Mouse (Mus musculus) right cerebral cortex, postnatal 4 days (tissue): ENCODE measurements around the gene Pex14.
A peak's percentile ranks its signal among the peaks of the same experiment; 100 is the strongest.
"Not testable (repeated sequence)": the region's sequence is repeated elsewhere in the genome, so short reads cannot be mapped to it uniquely, and the experiment has no call there.

Experiments used
- DNase-seq: peaks from one replicate; pipeline ENCODE4 v3.0.0-alpha.2; 2022

Gene Pex14

DNA sequence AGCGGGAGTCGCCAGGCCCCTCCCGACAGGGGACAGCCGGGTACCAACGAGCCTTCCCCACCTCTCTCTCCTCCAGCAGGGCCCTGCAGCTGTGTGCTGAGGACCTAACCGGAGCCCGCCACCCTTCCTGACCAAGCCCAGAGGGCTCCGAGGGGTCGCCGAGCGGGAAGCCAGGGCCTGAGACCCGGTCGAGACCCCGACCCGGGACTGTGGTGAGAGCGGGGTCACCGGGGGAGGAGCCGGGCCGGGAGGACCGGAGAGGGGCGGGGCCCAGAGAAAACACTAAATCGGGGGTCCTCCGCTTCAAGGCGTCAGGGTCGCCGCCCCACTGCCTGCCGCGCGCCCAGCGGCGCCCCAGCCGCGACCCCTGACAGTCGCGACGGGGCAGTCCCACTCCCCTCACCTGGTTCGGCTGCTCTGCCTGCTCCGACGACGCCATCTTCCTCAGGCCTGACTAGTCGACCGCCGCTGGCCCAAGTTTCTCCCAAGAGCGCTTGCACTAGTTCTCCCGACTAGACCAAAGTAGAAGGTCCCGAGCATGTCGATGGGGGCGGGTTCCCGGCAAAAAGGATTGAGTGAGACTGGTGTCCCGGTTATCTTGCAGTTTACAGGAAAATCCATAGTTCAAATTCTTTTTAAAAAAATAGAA, at the start of gene Pex14:
Pex14 (minus strand) TSS at position 508 of the 649 bp plus-strand sequence.
- DNase-seq, result peak; percentile 85

DNA sequence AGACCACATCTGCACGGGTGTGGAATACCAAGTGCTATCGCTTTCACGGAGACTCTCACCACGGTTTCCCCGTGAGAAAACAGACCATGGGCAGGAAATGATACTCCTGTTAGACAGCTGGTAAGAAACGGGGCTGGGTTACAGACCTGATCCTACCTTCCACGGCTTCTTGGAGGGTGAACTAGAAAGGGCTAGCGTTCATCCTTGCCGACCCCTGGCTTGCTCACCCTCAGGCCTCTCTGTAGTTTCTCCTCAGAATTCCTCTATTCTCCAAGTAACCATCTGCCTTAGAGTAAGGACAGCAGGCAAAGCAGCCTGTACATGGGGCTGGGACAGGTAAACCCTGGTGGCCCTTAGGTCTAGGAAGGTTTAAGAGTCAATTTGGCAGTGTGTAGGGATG, 49.5 kb upstream of the Pex14 start:
- no peak for DNase-seq

DNA sequence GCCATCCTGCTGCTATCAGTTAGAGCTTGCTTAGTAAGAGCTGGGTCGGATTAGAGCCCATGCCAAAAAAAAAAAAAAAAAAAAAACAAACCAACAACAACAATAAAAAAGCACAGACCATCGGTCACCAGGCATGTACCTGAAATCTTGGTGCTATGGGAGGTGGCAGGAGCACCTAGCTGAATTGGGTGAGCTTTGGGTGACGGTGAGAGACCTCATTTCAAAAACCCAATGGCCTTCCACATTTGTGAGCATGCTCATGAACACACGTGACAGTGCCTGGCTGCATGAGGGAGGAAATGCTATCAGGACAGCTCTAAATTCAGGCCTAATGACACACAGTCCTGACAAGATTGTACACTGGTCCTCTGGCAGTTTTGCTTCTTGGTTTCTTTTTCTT, 48.4 kb upstream of the Pex14 start:
- no peak for DNase-seq

DNA sequence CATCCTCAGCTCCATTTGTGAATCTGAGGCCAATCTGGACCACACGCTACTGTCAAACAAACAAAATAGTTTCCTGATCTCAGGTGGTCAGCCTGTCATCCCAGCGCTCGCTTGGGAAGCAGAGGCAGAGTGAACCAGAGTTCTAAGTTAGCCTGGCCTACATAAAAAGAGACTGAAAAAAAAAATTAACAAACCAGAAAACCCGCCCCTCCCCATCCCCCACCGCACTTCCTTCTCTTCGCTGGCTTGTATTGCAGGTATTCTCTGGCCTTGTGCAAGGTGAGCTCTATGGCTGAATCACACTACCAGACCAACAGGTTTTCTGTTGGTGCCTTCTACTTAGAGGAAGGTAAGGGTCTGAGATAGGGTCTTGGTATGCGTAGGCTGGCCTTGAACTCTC, 47.9 kb upstream of the Pex14 start:
- no peak for DNase-seq

DNA sequence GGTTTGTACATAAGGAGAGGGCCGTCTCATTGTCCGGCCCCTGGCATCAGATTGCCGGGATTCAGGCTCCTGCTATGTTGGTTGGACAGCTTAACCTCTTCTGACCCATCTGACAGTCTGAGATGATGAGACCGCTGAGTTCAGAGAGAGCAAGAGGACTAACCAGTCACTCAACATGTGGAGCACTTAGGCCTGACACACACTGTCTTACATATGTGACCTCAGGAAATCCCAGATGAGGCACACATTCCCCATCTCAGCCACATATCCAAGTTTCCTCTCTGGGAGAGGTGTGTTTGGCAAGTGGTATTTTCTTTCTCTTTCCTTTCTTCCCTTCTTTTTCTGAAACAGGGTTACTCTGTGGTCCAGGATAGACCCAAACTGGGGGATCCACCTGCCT, 45.5 kb upstream of the Pex14 start:
- no peak for DNase-seq

DNA sequence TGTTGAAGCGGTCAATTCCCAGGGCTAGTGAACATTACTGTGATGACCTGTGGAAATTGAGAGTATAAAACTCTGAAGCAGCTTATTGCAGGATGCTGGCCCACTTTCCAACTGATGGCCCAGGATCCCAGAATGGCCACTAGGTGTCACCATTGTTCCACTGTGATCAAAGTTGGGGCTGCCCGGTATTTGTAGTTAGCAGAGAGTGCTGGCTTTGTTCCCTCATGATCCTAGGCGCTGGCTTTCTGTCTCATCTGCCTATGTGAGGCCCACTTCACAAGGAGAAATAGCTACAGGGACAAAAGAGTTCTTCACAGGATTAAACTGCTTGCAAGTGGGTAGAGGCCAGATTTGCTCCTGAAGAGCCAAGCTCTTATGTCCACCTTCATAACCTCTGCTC, 44.8 kb upstream of the Pex14 start:
- DNase-seq, result peak; percentile 73

DNA sequence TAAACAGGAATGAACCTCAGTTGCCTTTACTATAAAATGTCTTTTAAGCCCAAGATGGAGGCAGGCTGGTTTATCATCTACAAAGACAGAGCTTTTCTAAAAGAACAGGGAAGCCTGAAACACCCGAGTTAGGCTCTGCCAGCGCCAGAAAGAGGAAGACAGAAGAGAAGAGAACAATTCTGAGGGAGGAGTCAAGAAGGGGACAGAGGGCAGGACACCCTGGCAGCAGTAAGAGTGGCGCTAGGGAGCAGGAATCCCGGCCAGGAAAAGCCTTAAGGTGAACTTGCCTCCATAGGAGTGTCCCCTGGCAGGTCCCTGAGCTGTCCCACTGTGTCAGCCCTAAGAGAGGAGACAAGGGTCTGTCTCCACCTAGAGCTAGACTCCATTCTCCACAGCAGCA, 43.9 kb upstream of the Pex14 start:
- DNase-seq, result no peak

DNA sequence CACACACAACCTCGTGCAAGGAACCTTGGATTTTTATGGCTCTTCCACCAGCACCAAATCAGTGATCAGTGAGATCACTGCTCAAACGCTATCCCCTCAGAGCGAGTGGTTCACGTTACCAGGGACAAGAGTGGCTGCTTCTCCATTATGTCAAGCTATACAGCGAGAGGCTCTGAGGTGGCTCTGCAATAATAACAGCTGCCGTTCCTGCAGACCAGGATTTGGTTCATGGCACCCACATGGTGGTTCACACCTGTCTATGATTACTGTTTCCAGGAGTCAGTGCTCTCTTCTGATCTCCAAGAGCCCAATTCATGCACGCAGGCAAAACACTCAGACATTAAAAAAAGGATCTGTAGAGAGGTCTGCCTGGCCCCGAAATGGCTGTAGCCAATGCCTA, 38.8 kb upstream of the Pex14 start:
- DNase-seq, result no peak

DNA sequence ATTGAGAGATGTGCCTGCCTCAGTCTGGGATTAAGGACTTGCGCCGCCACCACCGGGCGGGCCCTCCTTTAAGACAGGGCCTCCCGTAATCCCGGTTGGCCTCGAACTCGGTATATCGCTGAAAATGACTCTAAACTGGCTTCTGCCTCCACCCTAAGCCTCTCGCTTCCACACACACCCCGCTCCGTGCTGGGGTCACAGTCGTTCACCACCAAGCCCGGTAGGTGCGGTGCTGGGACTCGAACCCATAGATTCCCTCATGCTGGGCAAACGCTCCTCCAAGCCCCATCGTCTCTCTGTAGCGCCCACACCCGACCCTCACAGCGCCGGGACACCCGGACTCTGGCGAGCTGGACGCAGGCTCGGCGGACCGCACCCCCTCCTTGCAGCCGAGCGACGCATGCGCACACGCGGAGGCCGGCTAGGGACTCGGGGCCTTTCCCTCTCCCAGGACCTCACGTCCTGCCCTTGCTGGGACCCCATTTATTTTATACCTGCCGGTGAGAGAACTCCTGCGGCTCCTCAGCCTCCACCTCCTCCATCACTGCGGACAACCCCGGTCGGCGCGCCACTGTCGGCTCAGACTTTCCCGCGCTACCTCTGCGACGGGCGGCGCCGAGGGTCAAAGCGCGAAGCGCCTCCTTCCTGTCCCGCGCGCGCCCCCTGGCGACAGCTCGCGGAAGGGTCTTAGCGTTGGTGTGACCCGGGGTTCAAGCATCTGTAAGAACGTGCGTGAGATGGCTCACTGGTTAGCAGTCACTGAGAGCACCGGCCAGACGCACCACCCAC, 37.5 kb upstream of the Pex14 start, which contains the start of gene Cenps:
Cenps (minus strand) TSS at position 648 of the 789 bp plus-strand sequence.
- peak; percentile 96 for DNase-seq

DNA sequence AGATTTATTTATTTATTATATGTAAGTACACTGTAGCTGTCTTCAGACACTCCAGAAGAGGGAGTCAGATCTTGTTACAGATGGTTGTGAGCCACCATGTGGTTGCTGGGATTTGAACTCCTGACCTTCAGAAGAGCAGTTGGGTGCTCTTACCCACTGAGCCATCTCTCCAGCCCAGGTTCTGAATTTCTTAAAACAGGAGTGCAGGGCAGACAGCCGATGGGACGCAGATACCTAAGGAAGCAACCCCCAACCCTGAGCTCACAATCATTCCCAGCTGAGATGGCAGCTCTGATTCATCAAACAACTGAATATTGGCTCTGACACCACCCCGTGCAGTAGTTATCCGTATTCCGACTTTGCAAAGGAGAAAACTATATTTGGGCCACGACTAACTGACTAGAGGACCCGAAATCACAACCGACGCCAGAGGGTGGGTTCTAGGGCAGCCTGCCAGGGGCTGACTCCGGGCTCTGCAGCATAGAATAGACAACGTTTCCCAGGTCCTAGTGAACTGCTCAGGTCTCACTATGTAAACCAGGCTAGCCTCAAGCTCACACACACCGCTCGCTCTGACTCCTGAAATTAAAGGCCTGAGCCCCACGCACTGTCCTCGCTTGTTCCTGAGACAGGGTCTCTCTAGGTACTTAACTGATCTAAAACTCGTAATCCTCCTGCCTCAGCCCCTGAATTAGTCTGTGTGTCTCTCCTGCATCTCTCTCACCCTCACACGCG, 36.6 kb upstream of the Pex14 start:
- DNase-seq, result peak; percentile 40

DNA sequence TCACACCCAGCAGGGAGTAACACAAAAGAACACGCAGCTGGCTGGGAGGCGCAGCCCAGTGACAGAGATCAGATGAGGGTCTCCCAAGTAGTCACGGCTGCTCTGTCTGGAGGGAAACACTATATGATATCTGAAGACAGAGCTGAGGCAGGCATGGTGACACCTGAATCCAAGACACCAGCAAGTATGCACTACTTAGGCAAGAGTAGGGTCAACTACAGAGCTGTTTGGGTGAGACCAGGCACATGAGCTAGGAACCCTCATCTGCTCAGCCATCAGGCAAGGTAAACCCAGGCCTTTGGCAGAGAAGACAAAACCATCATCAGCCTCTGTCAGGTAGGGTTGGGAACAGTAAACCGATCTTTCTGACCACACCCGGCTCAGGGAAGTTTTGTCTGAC, 33.7 kb upstream of the Pex14 start:
- DNase-seq, result no peak

DNA sequence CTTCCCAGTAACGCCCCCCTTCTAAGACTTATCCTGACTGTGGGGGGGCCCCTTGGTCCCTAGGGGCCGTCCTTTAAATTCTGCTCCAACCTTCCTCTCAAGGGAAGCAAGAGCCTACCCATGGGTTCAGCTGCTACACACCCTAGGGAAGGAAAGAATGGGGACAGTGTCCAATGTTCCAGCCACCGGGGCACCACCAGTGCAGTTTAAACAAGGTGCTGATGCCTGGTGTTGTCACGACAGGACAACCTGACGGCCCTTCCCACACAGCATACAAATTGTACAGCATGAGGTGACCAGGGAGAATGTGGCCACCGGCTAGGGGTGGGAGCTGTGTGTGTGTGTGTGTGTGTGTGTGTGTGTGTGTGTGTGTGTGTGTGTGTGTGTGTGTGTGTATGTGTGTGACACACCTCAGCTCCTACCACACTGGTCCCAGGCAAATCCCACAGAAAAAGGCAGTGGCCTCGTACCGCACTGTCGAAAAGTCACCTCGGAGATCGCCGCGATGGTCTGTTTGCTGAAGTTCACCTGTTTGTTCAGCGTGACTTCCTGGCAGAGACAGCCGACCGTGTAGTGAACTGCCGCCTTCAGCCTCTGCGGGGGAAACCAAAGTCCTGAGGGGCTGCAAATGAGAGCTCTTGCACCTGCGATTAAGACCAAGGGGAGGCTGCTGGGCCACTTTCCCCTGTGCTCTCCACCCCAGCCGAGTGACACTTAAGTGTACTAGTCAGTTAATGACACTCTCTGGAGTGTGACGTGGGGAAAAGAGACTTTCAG, 32.3 kb upstream of the Pex14 start:
- DNase-seq, result no peak

DNA sequence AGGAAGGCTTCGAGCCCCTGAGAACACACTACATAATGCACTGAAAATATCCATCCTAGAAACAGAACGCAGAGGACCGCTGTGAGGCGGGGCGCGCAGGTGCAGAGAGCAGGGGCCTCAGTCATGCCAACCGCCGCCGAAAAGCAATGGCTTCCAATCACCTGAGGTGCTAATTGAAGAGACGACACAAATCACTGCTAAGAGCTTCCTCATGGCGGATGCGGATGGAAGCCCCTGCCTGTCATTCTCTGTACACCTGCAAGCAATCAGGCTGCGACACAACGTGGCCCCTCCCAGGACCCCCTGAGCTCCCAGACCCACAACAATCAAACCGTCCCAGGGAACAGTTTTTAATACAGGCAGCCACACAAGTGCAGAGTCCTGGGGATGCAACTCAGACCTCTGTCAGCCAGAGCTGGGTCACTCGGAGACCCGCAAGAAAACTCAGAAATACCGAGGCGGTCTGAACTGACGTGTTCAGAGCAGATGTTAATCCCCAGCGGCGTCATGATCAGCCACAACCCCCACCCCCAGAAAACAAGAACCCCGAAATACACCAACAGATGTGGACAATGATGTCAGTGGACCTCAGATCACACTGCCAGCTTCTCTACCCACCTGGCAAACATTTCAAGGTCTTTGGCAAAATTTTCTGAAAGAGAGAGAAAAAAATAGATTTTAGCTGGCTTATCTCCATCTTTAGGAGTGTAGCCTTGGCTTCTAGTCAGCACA, 31.5 kb upstream of the Pex14 start:
- no peak for DNase-seq

DNA sequence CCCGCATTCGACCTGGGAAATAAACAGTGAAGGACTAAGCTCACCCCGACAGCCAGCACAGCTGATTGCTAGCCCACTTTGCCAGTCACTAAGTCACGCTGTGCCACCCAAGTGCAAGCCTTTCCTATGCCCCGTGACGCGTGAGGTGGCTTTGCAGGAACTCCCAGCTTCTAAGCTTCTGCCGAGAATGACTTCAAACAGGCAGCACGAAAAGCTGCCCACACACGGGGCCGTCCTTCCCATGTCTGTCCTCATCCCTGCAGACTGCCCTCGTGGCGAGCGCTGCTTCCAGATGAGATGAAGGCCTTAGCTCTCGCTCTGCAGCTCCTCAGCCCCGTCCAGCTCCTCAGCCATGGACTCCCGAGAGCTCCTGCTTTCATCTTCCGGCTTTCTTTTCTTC, 28.8 kb upstream of the Pex14 start:
- DNase-seq, result no peak

DNA sequence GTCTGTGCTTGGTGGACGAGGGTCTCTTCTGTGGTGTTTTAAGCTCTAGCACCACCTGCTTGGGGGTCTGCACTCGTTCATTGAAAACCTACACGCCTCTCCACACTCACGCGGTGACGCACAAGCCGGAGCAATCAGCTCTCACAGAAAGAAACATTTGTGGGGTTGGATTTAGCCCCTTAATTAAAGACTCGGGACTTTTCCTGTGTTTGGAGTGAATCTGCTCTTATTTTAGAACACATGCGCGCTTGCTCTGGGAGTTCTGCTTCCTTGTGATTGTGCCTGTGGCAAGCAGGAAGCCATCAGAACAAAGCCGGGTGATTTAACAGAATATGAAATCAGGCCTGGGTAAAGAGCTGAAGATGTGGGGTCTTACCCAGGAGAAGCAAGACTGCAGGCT, 27.0 kb upstream of the Pex14 start, which contains the start of gene Cort:
Cort (minus strand) TSS at position 101 of the 400 bp plus-strand sequence.
- no peak for DNase-seq

DNA sequence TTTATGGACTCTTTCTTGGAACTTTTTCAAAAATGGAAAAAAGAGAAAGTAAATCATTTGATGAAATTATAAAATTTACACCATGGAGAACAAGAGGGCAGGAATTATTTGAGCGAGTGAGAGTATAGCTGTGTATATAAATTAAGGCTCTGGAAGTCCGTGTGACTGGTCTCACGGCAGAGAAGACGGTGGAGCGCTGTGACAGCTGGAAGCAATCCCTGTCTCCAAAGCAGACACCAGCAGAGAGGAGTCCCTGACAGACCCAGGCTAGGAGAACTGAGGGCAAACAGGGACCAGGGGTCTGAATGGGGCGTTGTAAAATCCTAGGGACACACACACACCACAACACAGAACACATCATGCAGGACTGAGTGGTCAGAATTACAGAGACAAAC, 26.4 kb upstream of the Pex14 start:
- DNase-seq, result no peak

DNA sequence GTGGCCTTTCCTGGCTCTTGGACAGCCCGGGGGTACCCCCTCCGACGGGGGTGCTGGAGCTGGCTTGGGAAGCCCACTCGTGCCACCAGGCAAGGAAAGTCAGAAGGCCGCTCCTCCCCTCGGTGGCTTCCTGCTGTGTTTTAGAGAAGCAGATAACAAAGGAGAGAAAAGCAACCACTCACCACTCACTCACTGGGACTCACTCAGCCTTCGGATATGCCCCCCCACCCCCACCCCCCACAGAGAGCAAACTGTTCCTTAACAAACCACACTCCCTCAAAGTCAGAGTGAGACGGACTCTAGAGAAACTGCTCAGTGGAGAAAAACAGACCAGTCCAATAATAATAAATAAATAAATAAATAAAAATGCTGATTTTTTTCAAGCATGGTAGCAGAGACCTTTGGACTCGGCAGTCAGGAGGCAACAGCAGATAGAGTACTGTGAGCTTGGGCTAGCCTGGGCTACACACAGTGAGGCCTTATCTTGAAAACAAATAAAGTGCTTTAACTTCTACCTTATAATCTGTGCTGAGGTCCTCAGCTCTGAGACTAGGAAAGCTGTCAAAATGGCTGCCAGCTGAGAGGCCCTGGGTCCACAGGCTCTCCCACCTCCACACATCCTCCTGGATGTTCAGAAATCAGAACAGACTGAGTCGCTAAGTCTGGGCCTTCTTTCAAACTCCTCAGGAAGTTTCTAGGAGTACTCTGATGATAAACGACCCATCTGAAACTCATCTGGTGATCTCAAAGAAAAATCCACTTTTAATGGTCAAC, 25.9 kb upstream of the Pex14 start:
- DNase-seq, result no peak

DNA sequence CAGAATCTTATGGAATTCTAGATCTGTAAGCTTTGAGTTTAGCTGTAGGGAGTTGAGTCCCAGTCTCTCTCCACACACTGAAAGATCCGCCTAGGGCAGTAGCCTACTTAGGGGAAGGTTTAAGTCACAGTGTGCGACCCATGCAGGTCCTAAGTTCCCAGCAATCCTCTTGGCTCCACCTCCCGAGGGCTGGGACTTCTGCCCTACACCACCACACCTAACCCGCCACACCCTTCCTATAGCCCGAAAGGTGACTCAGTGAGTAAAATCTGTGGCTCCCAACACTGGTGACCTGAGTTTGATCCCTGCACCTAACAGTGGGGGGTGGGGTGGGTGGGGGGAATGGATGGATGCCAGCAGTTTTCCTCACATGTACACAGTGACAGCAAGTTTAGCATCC, 23.8 kb upstream of the Pex14 start:
- no peak for DNase-seq

DNA sequence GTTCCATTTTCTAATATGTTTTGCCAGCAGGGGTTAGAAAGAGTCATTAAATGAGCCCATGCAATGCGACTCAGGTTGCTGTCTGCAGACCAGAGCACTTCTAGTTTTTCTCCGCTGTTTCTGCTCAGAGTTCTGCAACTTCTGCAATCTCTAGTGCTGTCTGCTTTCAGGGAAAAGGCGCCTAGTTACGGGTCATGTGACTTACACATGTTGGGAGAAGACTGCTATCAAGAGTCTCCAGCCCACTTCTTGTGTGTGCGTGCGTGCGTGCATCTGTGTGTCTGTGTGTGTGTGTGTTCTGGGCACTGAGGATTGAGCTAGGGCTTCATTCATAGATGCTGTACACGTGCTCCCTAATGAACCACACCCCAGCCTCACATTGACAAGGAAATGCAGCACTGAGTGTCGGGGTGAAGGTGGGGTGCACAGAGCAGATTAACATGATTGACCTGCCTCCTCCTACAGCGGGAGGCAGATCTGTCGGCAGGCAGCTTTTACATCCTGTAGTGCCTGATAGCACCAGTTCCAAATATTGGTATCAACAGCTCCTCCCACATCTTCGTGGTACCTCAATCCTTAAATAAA, 20.4 kb upstream of the Pex14 start:
- DNase-seq, result not testable (repeated sequence)

DNA sequence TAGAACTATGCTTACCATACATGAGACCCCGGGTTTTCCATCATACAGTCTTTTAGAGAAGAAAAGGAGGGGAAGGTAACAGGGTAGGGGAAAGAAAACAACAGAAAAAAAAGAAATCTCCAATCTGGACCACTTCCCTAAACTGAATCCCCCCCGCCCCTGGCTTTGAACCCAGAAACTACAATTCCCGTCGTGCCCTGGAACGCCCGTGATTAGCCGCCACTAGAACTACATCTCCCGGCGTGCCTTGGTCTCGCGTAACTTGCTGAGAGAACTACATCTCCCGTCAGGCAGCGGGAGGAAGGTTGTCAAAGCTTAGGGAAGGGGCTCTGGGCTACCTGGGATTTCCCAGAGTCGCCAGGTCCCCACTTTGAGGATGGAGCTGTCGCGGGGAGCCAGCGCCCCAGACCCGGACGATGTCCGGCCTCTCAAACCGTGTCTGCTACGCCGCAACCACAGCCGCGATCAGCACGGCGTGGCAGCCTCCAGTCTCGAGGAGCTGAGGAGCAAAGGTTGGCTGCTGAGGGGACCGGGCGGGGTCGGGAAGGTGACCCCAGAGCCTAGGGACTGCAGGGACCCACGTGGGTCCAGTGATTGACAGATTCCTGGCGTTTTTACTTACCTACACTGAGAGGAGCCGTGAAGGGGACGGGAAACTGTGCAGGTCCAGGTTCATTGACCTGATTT, 4.3 kb upstream of the Pex14 start, which contains the start of gene Dffa:
Dffa (plus strand) TSS at position 272 of the 687 bp plus-strand sequence.
- peak; percentile 90 for DNase-seq
